Mouse (Mus musculus) spleen, embryonic (tissue): ENCODE data around the gene Mpzl2.

ENCODE experiments used
- CTCF ChIA-PET: fragments of 350-600 bp; sonication (Branson Sonifier 250); formaldehyde crosslinking; loops from one replicate; lab custom pipeline; 2022; lab: Charles Lee

Gene Mpzl2

DNA sequence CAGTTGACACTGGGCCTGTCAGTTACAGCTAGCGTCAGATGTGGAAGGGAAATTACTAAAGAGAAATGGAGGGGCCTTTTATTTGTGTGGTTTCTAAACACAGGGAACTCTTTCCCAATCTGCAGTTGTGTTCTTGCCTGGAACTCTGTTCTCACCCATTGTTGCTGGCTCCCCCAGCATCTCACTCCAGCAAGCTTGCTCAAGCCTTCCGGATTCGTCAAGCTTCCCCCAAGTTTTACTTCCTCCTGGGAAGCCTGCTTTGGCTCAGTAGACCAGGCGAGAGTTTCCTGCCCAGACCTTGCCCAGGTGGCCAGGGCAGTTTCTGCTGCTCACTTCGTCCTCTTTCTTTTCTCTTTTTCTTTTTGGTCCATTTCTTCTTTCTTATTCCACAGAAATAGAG, 45.0 kb downstream of the Mpzl2 start:
- CTCF ChIA-PET: interaction anchor here (0.6 kb wide), 1 partner anchor 960 kb away, joined by 5 read pairs; no protein-coding TSS in a partner anchor

DNA sequence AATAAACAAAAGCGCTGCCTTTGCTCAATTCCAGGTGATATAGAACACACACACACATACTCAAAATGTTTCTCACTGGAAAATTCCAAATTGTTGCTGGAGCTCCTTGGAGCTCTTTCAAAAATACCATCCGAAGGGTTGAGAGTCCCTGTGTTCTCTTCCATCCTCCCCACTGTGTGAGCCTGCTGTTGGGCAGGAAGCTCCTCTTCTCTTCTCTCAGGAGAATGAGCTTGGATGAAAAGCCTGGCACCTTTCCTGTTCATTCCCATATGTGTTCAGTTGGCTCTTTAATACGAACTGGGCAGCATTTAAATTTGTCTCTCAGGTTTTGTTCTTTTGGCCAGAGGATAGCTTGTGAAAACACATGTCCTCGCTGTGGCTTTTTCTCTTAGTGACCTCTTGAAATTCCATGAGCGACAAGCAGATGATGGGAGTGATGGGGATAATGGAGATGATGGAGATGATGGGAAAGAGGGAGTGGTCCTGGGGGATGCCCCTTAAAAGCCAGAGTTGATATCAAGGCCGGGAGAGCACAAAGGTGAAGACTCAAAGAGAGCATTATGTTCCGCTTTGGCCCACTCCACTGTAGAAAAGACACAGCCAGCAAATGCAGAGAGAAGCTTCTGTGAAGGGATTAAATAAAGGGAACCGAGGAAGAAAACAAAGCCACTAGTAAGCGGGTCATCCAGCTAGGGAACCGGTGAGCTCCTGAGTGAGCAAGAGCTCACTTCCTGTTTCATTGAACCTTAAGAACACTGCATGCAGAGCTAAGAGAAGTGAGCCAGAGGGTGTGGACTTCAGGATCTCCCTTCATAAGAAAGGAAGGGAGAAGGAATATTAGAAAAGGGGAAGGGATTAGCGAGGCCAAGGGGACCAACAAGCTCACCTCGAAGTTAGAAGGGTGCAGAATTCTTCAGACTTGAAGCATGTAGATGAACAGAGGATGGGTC, 46.4 kb downstream of the Mpzl2 start:
- CTCF ChIA-PET: interaction anchor here (0.5 to 0.6 kb wide), 2 partner anchors 115 to 614 kb away, joined by 3 to 29 read pairs; no protein-coding TSS in a partner anchor

DNA sequence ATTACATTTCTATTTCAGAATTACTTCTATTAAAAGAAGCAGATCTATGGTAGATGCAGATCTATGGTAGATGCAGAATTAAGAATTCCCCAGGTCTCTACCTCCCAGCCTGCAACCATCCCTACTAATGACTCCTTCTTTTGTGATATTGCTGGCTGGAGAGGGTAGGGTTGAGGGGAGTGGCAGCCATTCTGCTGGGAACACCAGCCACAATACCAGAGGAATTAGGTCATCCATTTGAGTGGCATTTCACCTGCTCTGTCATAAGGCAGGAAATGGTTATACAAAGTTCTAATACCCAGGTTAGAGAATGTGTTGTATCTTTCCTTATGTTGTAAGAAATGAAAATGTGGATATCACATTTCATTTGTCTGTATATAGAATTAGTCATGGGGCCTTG, 48.4 kb downstream of the Mpzl2 start:
- CTCF ChIA-PET: no interaction called here

DNA sequence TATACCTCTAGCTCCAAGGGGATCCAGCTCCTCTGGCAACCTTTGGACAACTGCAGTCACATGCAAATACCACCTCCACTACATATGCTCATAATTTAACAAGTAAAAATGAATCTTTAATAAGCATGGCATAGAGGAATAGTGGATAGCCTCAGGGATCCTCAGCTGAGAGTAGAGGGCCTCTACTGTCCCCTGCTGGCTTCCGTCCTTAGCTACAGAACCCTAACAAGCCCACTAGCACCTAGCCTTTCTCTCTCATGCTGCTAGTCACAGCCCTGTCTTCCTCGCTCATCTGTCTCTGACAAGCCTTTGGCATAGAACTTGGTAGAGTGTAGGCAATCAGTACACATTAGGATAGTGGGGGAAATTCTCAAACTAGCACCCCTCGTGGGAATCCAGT, 51.2 kb downstream of the Mpzl2 start:
- CTCF ChIA-PET: no interaction called here

DNA sequence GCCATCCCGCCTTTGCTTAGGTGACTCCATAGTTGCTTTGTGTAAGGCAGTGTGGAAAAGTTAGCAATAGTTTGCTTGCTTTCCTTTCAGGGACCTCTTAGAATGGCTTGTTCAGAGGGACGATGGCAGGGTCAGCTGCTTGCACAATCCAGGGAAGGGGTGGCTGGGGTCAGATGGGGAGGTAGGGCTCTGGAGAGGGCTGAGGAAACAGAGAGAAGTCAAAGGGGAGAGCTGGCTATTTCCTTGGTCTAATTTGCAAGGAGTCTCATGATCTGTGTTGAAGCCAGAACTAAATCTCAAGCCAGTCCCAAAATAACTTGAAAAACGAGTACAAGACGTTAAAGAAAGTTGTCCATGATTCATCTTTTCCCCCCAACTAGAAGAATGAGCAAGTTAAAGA, 53.0 kb downstream of the Mpzl2 start:
- CTCF ChIA-PET: no interaction called here

DNA sequence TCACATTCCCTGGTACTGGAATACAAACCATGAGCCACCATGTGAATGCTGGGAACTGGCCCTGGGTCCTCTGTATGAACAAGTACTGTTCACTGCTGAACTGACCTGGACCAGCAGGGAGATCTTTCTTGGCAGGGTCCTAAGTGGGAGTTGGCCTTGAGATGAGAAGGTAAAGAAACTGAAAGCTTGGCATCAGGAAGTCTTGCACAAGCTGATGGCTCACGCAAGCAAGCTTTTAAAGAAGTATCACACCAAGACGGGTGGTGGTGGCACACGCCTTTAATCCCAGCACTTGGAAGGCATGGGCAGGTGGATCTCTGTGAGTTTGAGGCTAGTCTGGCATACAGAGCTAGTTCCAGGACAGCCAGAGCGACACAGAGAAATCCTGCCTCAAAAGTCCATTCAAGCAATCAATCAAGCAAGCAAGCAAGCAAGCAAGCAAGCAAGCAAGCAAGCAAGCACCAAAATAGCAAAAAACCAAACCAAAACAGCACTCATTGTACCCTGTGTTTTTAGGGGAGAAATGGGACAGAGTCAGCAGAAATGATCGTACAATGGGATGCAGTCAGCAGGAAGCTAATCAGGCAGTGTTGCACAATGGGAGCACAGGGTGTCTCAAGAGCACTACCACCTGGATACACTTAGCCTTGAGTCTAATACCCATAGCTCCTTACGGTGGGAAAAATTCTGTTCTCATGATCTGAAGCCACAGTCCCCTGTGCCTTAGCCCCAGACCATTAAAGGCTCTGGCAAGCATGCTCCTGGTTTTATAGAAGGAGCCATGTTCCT, 55.7 kb downstream of the Mpzl2 start:
- CTCF ChIA-PET: no interaction called here

DNA sequence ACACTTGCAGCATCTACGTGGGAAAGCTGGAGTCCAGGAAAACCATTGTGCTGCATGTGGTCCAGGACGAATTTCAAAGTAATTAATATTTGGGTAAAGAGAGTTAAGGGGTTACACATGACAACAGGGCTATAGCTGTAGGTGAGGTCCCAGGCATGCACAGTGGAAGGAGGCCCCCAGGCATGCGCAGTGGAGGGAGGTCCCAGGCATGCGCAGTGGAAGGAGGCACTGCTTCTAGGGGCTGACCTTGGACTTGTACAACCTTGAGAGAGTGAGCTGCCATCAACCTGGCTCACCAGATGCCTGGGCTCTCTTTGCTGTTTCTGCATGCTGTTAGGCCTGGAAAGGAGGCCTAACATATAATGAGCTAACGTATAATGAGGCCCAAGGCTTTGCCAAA, 58.3 kb downstream of the Mpzl2 start:
- CTCF ChIA-PET: no interaction called here

DNA sequence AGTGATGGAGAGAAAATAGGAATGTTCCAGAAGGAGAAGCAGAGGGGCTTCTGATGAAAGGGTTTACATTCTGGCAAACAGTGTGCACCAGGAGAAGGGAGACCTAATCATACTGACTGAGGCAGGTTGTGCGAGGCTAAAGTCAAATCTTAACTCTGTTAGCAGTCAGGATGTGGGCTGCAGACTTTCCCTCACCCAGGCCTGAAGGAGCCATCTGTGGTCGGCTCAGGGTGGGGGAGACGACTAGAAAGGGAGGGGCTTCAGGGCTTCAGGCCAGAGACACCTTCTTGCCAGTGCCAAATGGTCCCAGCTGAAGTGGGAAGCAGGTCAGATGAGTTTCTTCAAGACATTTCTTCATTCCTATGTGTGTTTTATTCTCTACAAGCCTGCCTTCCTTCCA, 58.8 kb downstream of the Mpzl2 start:
- CTCF ChIA-PET: no interaction called here

DNA sequence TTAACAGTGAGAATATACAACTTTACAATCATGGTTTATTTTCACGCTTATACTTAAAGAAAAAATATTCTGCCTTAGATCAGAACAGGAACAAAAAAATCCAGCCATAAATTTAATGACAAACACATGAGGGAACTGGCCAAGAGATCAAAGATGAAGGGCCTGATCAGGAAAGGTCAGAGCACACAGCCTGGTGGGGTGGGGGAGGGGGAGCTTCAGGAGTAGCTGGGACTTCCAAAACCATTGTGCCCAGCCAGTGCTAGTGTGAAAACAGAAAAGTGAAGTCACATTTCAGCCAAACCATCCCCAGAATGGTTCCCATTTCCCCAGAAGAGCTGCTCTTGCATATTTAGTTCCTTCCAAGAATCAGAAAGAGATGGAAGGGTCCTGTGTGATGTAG, 62.9 kb downstream of the Mpzl2 start:
- CTCF ChIA-PET: no interaction called here

DNA sequence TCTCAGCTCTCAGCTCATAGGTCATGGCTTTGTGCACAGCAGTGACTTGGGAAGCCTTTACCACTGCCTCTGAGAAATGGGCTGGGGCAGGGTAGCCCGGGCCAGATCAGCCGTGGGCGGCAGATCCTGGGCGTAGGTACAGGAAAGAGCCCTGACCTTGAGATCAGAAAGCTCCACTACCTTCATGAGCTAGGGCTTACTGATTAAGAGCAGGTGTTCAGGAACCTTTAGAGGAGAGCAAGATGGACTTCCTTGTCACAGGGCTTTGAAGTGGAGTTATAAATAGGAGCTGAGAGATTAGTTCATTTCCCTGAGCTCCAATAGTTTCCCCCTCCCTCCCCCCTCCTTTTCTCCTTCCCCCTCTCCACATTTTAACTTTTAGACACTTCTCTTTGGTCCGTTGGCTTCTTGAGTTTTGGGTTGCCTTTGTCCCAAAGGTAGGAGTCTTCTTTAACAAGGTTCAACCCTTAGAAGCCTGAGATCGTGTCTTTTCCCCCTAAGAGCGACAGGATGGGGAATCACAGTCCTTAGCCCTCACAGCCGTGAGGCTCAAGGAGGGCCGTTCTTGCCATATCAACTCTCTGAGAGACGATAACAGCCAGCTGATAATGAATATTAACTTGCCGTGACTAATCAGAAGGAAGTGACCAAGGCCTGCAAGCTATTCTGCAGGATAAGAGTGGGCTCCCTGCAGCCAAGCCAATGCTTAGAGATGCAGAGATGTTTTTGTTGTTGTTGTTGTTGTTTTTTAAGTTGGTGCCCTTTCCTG, 63.8 kb downstream of the Mpzl2 start:
- CTCF ChIA-PET: no interaction called here
